Mouse (Mus musculus) liver, embryonic 14.5 days (tissue): ENCODE results near the gene N4bp1. TPM values are rescaled to one million over a fixed set of nuclear protein-coding genes. Genes with fewer than 3 reads are reported as not detected.

Experiments
- ATAC-seq: fragments of 200-750 bp; cut with Nextera tagmentation; 2 replicates; pipeline ENCODE4 v1.8.0; 2017; ENCODE audit warnings: moderate number of reproducible peaks, mild to moderate bottlenecking, moderate library complexity; ENCODE audit not compliant: insufficient read depth
- DNase-seq, 3 experiments: peaks; one replicate each; pipeline ENCODE4 v3.0.0-alpha.2; 2012 to 2013; ENCODE audit warnings: low read depth in 3 of 3, low spot score in 3 of 3
- H3K27ac ChIP-seq: fragments of 300-500 bp; sonication (generic); 2 replicates; pipeline ENCODE4 v1.5.1; 2014; ENCODE audit warnings: moderate library complexity, mild to moderate bottlenecking, control low read depth, inconsistent platforms
- H3K27me3 ChIP-seq: fragments of 300-500 bp; sonication (generic); 2 replicates; pipeline ENCODE4 v1.6.1; 2014; ENCODE audit warnings: mild to moderate bottlenecking, low read length, moderate library complexity; ENCODE audit not compliant: control insufficient read depth, insufficient read depth
- H3K36me3 ChIP-seq: fragments of 300-500 bp; sonication (generic); replicated peaks from 2 replicates; pipeline ENCODE4 v1.6.1; 2014; ENCODE audit warnings: low read depth; ENCODE audit not compliant: control insufficient read depth, insufficient read depth
- H3K4me1 ChIP-seq, 2 experiments: fragments of 200-500 bp in 1 of 2; fragments of 300-500 bp in 1 of 2; sonication (generic) in 1 of 2; replicated peaks; 2 replicates each; pipeline ENCODE4 v1.6.1; 2012 to 2014; ENCODE audit warnings: antibody characterized with exemption in 1 of 2, inconsistent platforms in 1 of 2, low read length in 1 of 2; ENCODE audit not compliant: control insufficient read depth in 2 of 2, insufficient read depth in 2 of 2
- H3K4me2 ChIP-seq: fragments of 300-500 bp; sonication (generic); 2 replicates; pipeline ENCODE4 v1.6.1; 2014; ENCODE audit warnings: low read depth, mild to moderate bottlenecking, control low read depth, moderate library complexity
- H3K4me3 ChIP-seq, 2 experiments: fragments of 200-500 bp in 1 of 2; fragments of 300-500 bp in 1 of 2; sonication (generic) in 1 of 2; 2 replicates each; pipeline ENCODE4 v1.5.1; 2012 to 2014; ENCODE audit warnings: low read depth in 2 of 2, low read length in 2 of 2, mild to moderate bottlenecking in 2 of 2, control low read depth in 1 of 2, inconsistent platforms in 1 of 2, moderate library complexity in 1 of 2; ENCODE audit not compliant: insufficient read depth in 1 of 2
- H3K9ac ChIP-seq: fragments of 300-500 bp; sonication (generic); replicated peaks from 2 replicates; pipeline ENCODE4 v1.6.1; 2014; ENCODE audit warnings: mild to moderate bottlenecking, control low read depth, moderate library complexity
- H3K9me3 ChIP-seq: fragments of 300-500 bp; sonication (generic); 2 replicates; pipeline ENCODE4 v1.6.1; 2016; ENCODE audit warnings: low read length, mixed read lengths; ENCODE audit not compliant: control insufficient read depth
- CTCF ChIP-seq: IDR thresholded peaks from 2 replicates; pipeline ENCODE4 v1.5.1; 2016; ENCODE audit warnings: antibody characterized with exemption, low read depth, control low read depth
- EP300 ChIP-seq: IDR thresholded peaks from 2 replicates; pipeline ENCODE4 v1.6.1; 2016; ENCODE audit warnings: antibody characterized with exemption, low read depth
- WGBS: fragments of 180-500 bp; shearing (Covaris S2); extraction: QIAGEN DNeasy Blood & Tissue Kit; methylation state at CpG from one replicate; pipeline ENCODE4 v1.1.7; 2014; ENCODE audit not compliant: insufficient replicate concordance; 5-methylcytosine and 5-hydroxymethylcytosine counted together
- polyA plus RNA-seq, 2 experiments: library from polyadenylated mRNA; depleted of rRNA in 1 of 2; stranded (reverse) in 1 of 2; unstranded in 1 of 2; fragments of >200 nt; fragmentation: Nextera tagmentation in 1 of 2; extraction: Ambion mirVana in 1 of 2; gene quantifications; 2 replicates each; pipeline versions ENCODE4 v1.2.1 to v1.2.3; 2012 to 2014

The N4bp1 gene
- polyA plus RNA-seq, 2 experiments = 2.1 to 3.1 TPM

DNA sequence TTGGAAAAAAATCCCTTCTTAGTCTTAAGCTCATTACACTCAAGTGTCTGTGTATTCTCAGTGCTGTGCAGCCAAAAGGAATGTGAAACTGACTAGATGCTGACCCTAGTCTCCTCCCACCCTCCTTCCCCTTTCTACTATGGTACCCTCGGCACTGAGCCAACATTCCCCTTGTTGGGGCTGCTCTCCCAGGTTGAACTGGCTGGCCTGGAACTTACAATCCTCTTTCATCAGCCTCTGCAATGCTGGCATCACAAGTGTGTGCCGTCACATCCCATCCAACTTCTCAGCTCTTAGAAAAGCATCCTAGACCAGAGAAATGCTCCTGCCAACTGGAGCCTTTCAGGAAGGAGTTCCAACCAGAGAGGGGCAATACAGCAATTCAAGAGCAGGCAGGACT, 11.9 kb downstream of the N4bp1 start:
- Histone ChIP-seq H3K4me3 (no peak overlapping the region), H3K27ac (no peak overlapping the region), H3K36me3 (no peaks in the 10 kb centered on the region), H3K4me1 (peaks cover 10 to 26% of the 10 kb centered on the region in 2 experiments), H3K4me2 (no peak overlapping the region), H3K9me3 (no peaks in the 10 kb centered on the region), H3K9ac (no peak overlapping the region), H3K27me3 (no peaks in the 10 kb centered on the region)
- TF ChIP-seq EP300 = no peak
- no peak for TF ChIP-seq CTCF
- DNase-seq = no peak
- WGBS = 67% methylated on average over 2 of the region's 2 CpGs
- ATAC-seq = no peak

- H3K27ac ChIP-seq = no peak overlapping the region
- H3K4me1 ChIP-seq = peaks cover 10 to 26% of the 10 kb centered on the region in 2 experiments
- DNase-seq (no peak), ATAC-seq (no peak)
- no peaks in the 10 kb centered on the region for H3K9me3 ChIP-seq
- 77% methylated on average over 11 of the region's 11 CpGs for WGBS
- TF ChIP-seq EP300 = no peak
- TF ChIP-seq CTCF = no peak
- H3K4me3 ChIP-seq = no peak overlapping the region
- no peaks in the 10 kb centered on the region for H3K36me3 ChIP-seq
- H3K27me3 ChIP-seq = no peaks in the 10 kb centered on the region
- no peak overlapping the region for H3K4me2 ChIP-seq
- no peak overlapping the region for H3K9ac ChIP-seq
These were observed 12.8 kb downstream of the N4bp1 start for GRCm38 (mm10) chr8:86872097-86872815.

GRCm38 (mm10) chr8:86871421-86871820, 13.6 kb downstream of the N4bp1 start:
- 77% methylated on average over 2 of the region's 2 CpGs for WGBS
- Histone ChIP-seq H3K27me3 (no peaks in the 10 kb centered on the region), H3K9me3 (no peaks in the 10 kb centered on the region), H3K27ac (no peak overlapping the region), H3K9ac (no peak overlapping the region), H3K4me1 (peaks cover 10 to 26% of the 10 kb centered on the region in 2 experiments), H3K4me3 (no peak overlapping the region), H3K4me2 (no peak overlapping the region), H3K36me3 (no peaks in the 10 kb centered on the region)
- no peak for DNase-seq
- TF ChIP-seq EP300 (no peak), CTCF (no peak)
- no peak for ATAC-seq

DNA sequence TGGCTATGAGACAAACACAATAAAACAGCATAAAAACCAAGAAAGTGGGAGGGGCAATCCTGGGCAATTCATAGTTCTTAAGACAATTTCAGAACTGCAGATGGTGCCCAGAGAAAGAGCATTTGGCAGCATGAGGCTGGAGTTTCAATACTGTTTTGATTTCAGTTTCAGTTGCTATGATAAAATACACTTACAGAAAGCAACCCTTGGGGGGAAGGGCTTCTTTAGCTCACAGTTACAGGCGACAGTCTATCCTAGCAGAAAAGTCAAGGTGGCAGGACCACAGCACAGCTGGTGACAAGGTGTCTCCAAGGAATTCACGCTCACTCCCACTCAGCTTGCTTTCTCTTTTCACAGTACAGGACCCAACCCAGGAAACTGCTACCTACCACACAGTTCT, 14.3 kb downstream of the N4bp1 start:
- no peak for TF ChIP-seq CTCF
- no peak for TF ChIP-seq EP300
- Histone ChIP-seq H3K9me3 (no peaks in the 10 kb centered on the region), H3K4me1 (peaks cover 10 to 26% of the 10 kb centered on the region in 2 experiments), H3K27ac (no peak overlapping the region), H3K36me3 (no peaks in the 10 kb centered on the region), H3K9ac (no peak overlapping the region), H3K27me3 (no peaks in the 10 kb centered on the region), H3K4me3 (no peak overlapping the region), H3K4me2 (no peak overlapping the region)
- WGBS = 64% methylated on average over 2 of the region's 2 CpGs
- ATAC-seq (no peak), DNase-seq (no peak)

GRCm38 (mm10) chr8:86868041-86868440, 17.0 kb downstream of the N4bp1 start:
- DNase-seq (no peak), ATAC-seq (no peak)
- Histone ChIP-seq H3K4me2 (no peak overlapping the region), H3K9me3 (no peaks in the 10 kb centered on the region), H3K27ac (no peak overlapping the region), H3K27me3 (no peaks in the 10 kb centered on the region), H3K4me3 (no peak overlapping the region), H3K4me1 (peaks cover 0 to 9% of the 10 kb centered on the region in 2 experiments; a peak in 2 of 4 replicates), H3K9ac (no peak overlapping the region), H3K36me3 (no peaks in the 10 kb centered on the region)
- TF ChIP-seq CTCF = no peak
- TF ChIP-seq EP300 = no peak
- WGBS = 66% methylated on average over 3 of the region's 3 CpGs
